Mouse (Mus musculus) intestine, embryonic 14.5 days (tissue): ENCODE data around the gene Fadd. TPM values are rescaled to one million over a fixed set of nuclear protein-coding genes. Genes with fewer than 3 reads are reported as not detected.

Experiments
- ATAC-seq: fragments of 200-750 bp; cut with Nextera tagmentation; replicated peaks from 2 replicates; pipeline ENCODE4 v1.8.0; 2017; ENCODE audit warnings: low read depth, moderate number of reproducible peaks, moderate TSS enrichment, moderate library complexity; ENCODE audit not compliant: low FRiP score, low TSS enrichment
- DNase-seq: peaks from one replicate; pipeline ENCODE4 v3.0.0-alpha.2; 2018; ENCODE audit warnings: low spot score
- H3K27ac ChIP-seq: fragments of 300-500 bp; sonication (generic); 2 replicates; pipeline ENCODE4 v1.5.1; 2014; ENCODE audit warnings: low read depth, mild to moderate bottlenecking, control low read depth
- H3K27me3 ChIP-seq: fragments of 300-500 bp; sonication (generic); replicated peaks from 2 replicates; pipeline ENCODE4 v1.6.1; 2014; ENCODE audit warnings: low read length, control low read depth; ENCODE audit not compliant: control insufficient read depth, insufficient read depth
- H3K36me3 ChIP-seq: fragments of 300-500 bp; sonication (generic); 2 replicates; pipeline ENCODE4 v1.6.1; 2014; ENCODE audit warnings: low read length, control low read depth; ENCODE audit not compliant: control insufficient read depth, insufficient read depth
- H3K4me1 ChIP-seq: fragments of 300-500 bp; sonication (generic); replicated peaks from 2 replicates; pipeline ENCODE4 v1.6.1; 2014; ENCODE audit warnings: low read length, control low read depth, mixed read lengths; ENCODE audit not compliant: control insufficient read depth, insufficient read depth
- H3K4me2 ChIP-seq: fragments of 300-500 bp; sonication (generic); 2 replicates; pipeline ENCODE4 v1.6.1; 2014; ENCODE audit warnings: low read length
- H3K4me3 ChIP-seq: fragments of 300-500 bp; sonication (generic); 2 replicates; pipeline ENCODE4 v1.5.1; 2014; ENCODE audit warnings: low read depth, low read length, control low read depth, mixed read lengths
- H3K9ac ChIP-seq: fragments of 300-500 bp; sonication (generic); 2 replicates; pipeline ENCODE4 v1.6.1; 2014; ENCODE audit warnings: mild to moderate bottlenecking, low read length
- H3K9me3 ChIP-seq: fragments of 300-500 bp; sonication (generic); 2 replicates; pipeline ENCODE4 v1.6.1; 2016; ENCODE audit warnings: low read length, control low read depth; ENCODE audit not compliant: control insufficient read depth
- WGBS: fragments of 180-500 bp; shearing (Covaris S2); extraction: QIAGEN DNeasy Blood & Tissue Kit; methylation state at CpG from one replicate; pipeline ENCODE4 v1.1.7; 2014; 5-methylcytosine and 5-hydroxymethylcytosine counted together
- polyA plus RNA-seq: library from polyadenylated mRNA; unstranded; fragments of >200 nt; fragmentation: Nextera tagmentation; extraction: Ambion mirVana; gene quantifications from 2 replicates; pipeline ENCODE4 v1.2.1, GENCODE M21; 2014

Gene Fadd
- polyA plus RNA-seq, 1 experiment from 2014 or later: 13.3 TPM

DNA sequence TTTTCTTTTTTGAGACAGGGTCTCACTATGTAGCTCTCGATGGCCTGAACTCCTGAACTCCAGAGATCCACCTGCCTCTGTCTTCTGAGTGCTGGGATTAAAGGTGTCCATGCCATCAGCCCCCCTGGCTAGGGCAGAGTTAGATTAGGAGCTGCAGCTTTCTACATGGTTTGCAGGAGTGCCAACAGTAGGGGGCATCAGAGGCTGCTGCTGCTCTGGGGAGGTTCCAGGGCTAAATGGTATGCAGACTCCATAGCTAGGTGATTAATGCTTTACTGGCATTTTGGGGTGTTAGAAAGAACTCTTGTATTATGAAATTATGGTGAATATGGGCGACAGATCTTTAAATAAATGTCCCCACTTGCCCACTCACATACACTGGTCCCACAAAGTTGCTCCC is 5.0 kb upstream of the Fadd start:
- Histone ChIP-seq H3K4me3 (no peak overlapping the region), H3K36me3 (peaks cover 11% of the 10 kb centered on the region), H3K4me2 (no peak overlapping the region), H3K9ac (no peak overlapping the region), H3K9me3 (no peaks in the 10 kb centered on the region), H3K4me1 (peaks cover 5% of the 10 kb centered on the region; the same call in 1 of the 2 replicates), H3K27ac (no peak overlapping the region), H3K27me3 (no peaks in the 10 kb centered on the region)
- DNase-seq: no peak
- no peak for ATAC-seq
- WGBS: 38% methylated on average over 2 of the region's 2 CpGs

GRCm38 (mm10) chr7:144585648-144586047 is 3.4 kb upstream of the Fadd start:
- Histone ChIP-seq H3K27ac (no peak overlapping the region), H3K9ac (no peak overlapping the region), H3K27me3 (no peaks in the 10 kb centered on the region), H3K36me3 (peaks cover 5% of the 10 kb centered on the region; the same call in 1 of the 2 replicates), H3K9me3 (no peaks in the 10 kb centered on the region), H3K4me3 (no peak overlapping the region), H3K4me2 (no peak overlapping the region), H3K4me1 (peaks cover 11% of the 10 kb centered on the region)
- peak; percentile 92 for DNase-seq
- ATAC-seq: no peak
- 18% methylated on average over 6 of the region's 6 CpGs for WGBS

DNA sequence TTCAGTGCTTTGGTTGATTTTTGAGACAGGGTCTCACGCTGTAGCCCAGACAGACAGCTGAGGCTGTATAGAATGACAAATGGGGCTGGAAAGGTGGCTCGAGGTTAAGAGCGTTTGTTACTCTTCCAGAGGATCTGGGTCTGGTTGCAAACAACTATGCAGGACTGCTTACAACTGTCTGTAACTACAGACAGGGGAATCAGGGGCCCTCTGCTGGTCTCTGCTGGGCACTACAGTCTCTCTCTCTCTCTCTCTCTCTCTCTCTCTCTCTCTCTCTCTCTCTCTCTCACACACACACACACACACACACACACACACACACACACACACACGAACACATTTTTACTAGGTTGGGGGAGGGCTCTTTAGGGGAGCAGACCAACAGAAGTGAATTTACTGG is 1.4 kb upstream of the Fadd start:
- 4% methylated on average over 4 of the region's 4 CpGs for WGBS

GRCm38 (mm10) chr7:144581559-144582283 is 542 bp downstream of the Fadd start:
- H3K27ac ChIP-seq: peak overlapping the region; percentile 80
- peaks cover 21% of the 10 kb centered on the region for H3K36me3 ChIP-seq
- ATAC-seq (peak; percentile 90), DNase-seq (peak; percentile 94)
- H3K4me1 ChIP-seq: peaks cover 11% of the 10 kb centered on the region
- peak overlapping the region; percentile 72 for H3K4me2 ChIP-seq
- H3K9me3 ChIP-seq: no peaks in the 10 kb centered on the region
- H3K9ac ChIP-seq: peak overlapping the region; percentile 58
- 1% methylated on average over 43 of the region's 43 CpGs for WGBS
- peak overlapping the region; percentile 63 for H3K4me3 ChIP-seq
- no peaks in the 10 kb centered on the region for H3K27me3 ChIP-seq

More for the DNA sequence above, 1.4 kb upstream of the Fadd start:
- Histone ChIP-seq H3K4me1 (peaks cover 11% of the 10 kb centered on the region), H3K4me2 (no peak overlapping the region), H3K36me3 (peaks cover 18% of the 10 kb centered on the region), H3K27me3 (no peaks in the 10 kb centered on the region), H3K4me3 (no peak overlapping the region), H3K27ac (no peak overlapping the region), H3K9ac (no peak overlapping the region), H3K9me3 (no peaks in the 10 kb centered on the region)
- no peak for ATAC-seq
- peak; percentile 68 for DNase-seq

GRCm38 (mm10) chr7:144577876-144578275 is 4.4 kb downstream of the Fadd start:
- Histone ChIP-seq H3K4me3 (no peak overlapping the region), H3K4me1 (peaks cover 10% of the 10 kb centered on the region), H3K27ac (no peak overlapping the region), H3K36me3 (peaks cover 21% of the 10 kb centered on the region), H3K9ac (no peak overlapping the region), H3K4me2 (no peak overlapping the region), H3K9me3 (no peaks in the 10 kb centered on the region), H3K27me3 (no peaks in the 10 kb centered on the region)
- no peak for DNase-seq
- WGBS: 92% methylated on average over 5 of the region's 5 CpGs
- ATAC-seq: no peak

DNA sequence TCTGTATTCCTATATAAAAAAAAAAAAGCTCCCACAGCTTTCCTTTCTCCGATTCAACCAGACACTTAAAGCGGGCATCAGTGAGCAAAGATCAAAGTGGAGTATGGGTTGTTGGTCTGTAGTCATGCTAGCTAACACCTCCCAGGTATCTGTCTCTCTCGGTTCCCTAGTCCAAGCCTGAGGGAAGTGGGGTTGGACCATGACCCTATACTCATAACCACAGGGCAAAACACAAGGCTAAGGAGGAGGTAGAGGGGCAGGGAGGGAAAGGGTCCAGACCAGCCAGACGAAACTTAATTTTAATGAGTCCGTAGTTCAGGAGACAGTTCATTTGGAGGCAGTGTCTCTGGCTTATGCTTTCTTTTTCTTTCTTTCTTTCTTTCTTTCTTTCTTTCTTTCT is 10.0 kb downstream of the Fadd start:
- no peaks in the 10 kb centered on the region for H3K9me3 ChIP-seq
- no peak for DNase-seq
- H3K27me3 ChIP-seq: no peaks in the 10 kb centered on the region
- peaks cover 7% of the 10 kb centered on the region; the same call in 1 of the 2 replicates for H3K4me1 ChIP-seq
- no peak overlapping the region for H3K27ac ChIP-seq
- 87% methylated on average over 5 of the region's 5 CpGs for WGBS
- no peak overlapping the region for H3K4me2 ChIP-seq
- H3K9ac ChIP-seq: no peak overlapping the region
- no peak overlapping the region for H3K4me3 ChIP-seq
- no peak for ATAC-seq
- no peaks in the 10 kb centered on the region for H3K36me3 ChIP-seq

DNA sequence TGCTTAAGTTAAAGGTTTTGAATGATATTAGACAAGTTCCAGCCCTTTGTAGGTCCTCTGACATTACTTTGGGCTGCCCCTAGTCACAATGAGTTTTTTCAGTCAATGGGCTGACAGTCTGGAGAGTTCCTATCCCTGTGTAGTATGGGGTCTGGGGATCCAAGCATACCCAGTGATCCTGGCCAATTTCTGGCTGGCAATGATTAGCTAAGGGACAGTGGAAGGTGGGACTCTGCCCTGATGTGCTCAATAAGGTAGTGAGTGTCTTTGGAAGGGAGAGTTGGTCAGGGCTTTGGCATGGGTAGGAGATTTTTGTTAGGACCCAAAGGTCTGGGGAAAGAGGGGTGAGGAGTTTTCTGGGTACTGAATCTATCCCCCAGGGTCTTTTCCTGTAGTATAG is 10.7 kb downstream of the Fadd start:
- H3K27me3 ChIP-seq: no peaks in the 10 kb centered on the region
- ATAC-seq (no peak), DNase-seq (no peak)
- no peaks in the 10 kb centered on the region for H3K9me3 ChIP-seq
- H3K27ac ChIP-seq: no peak overlapping the region
- H3K4me3 ChIP-seq: no peak overlapping the region
- no peak overlapping the region for H3K4me2 ChIP-seq
- H3K36me3 ChIP-seq: no peaks in the 10 kb centered on the region
- H3K4me1 ChIP-seq: peaks cover 7% of the 10 kb centered on the region; the same call in 1 of the 2 replicates
- no peak overlapping the region for H3K9ac ChIP-seq

GRCm38 (mm10) chr7:144569428-144569827 is 12.8 kb downstream of the Fadd start:
- Histone ChIP-seq H3K27me3 (no peaks in the 10 kb centered on the region), H3K4me1 (peaks cover 7% of the 10 kb centered on the region; the same call in 1 of the 2 replicates), H3K9me3 (no peaks in the 10 kb centered on the region), H3K4me2 (no peak overlapping the region), H3K27ac (no peak overlapping the region), H3K9ac (no peak overlapping the region), H3K4me3 (no peak overlapping the region), H3K36me3 (no peaks in the 10 kb centered on the region)
- 55% methylated on average over 7 of the region's 7 CpGs for WGBS
- ATAC-seq (no peak), DNase-seq (no peak)

- Histone ChIP-seq H3K4me1 (peaks cover 7% of the 10 kb centered on the region; the same call in 1 of the 2 replicates), H3K4me3 (no peak overlapping the region), H3K36me3 (no peaks in the 10 kb centered on the region), H3K9me3 (no peaks in the 10 kb centered on the region), H3K27ac (no peak overlapping the region), H3K4me2 (no peak overlapping the region), H3K27me3 (no peaks in the 10 kb centered on the region), H3K9ac (no peak overlapping the region)
- DNase-seq (no peak), ATAC-seq (no peak)
Measured at GRCm38 (mm10) chr7:144568091-144568490, 14.2 kb downstream of the Fadd start.
